Mouse (Mus musculus) spleen, adult 2 months (tissue): ENCODE measurements at regions not wholly inside any gene's neighbourhood (a gene's known extent, or its start where the extent isn't known, plus 50 kb on each side); places are given as distances from the start of the nearest gene placed in this dataset.

ENCODE experiments used
- DNase-seq, 2 experiments: peaks; one replicate each; pipeline versions ENCODE4 v3.0.0 to v3.0.0-alpha.2; 2012 to 2021; ENCODE audit warnings: low spot score in 2 of 2, low read depth in 1 of 2
- H3K27ac ChIP-seq: fragments of 200-500 bp; 2 replicates; pipeline ENCODE4 v1.5.1; 2012; ENCODE audit warnings: low read length, inconsistent platforms; ENCODE audit not compliant: insufficient read depth
- H3K27me3 ChIP-seq: fragments of 200-500 bp; 2 replicates; pipeline ENCODE4 v1.6.1; 2012; ENCODE audit warnings: mild to moderate bottlenecking, moderate library complexity, low read length, inconsistent platforms; ENCODE audit not compliant: control insufficient read depth, insufficient read depth
- H3K36me3 ChIP-seq: fragments of 200-500 bp; 2 replicates; pipeline ENCODE4 v1.6.1; 2012; ENCODE audit warnings: mild to moderate bottlenecking, low read length, inconsistent platforms; ENCODE audit not compliant: control insufficient read depth, insufficient read depth
- H3K4me1 ChIP-seq: fragments of 200-500 bp; 2 replicates; pipeline ENCODE4 v1.6.1; 2011; ENCODE audit warnings: inconsistent platforms; ENCODE audit not compliant: control insufficient read depth, insufficient read depth, insufficient read length
- H3K4me3 ChIP-seq: fragments of 200-500 bp; 2 replicates; pipeline ENCODE4 v1.5.1; 2011; ENCODE audit warnings: mild to moderate bottlenecking, inconsistent platforms; ENCODE audit not compliant: insufficient read depth, insufficient read length; ENCODE audit errors: extremely low read depth
- CTCF ChIP-seq: fragments of 200-500 bp; IDR thresholded peaks from 2 replicates; pipeline ENCODE4 v1.5.1; 2011; ENCODE audit warnings: mild to moderate bottlenecking, inconsistent platforms; ENCODE audit not compliant: insufficient read depth, insufficient read length, insufficient replicate concordance; ENCODE audit errors: extremely low read depth
- POLR2A ChIP-seq: fragments of 200-500 bp; IDR thresholded peaks from 2 replicates; pipeline ENCODE4 v1.6.1; 2011; ENCODE audit warnings: low read depth, low read length, inconsistent platforms
- WGBS: fragments of 180-500 bp; shearing (Covaris S2); methylation state at CpG from one replicate; pipeline ENCODE4 v1.1.7; 2018; 5-methylcytosine and 5-hydroxymethylcytosine counted together

DNA sequence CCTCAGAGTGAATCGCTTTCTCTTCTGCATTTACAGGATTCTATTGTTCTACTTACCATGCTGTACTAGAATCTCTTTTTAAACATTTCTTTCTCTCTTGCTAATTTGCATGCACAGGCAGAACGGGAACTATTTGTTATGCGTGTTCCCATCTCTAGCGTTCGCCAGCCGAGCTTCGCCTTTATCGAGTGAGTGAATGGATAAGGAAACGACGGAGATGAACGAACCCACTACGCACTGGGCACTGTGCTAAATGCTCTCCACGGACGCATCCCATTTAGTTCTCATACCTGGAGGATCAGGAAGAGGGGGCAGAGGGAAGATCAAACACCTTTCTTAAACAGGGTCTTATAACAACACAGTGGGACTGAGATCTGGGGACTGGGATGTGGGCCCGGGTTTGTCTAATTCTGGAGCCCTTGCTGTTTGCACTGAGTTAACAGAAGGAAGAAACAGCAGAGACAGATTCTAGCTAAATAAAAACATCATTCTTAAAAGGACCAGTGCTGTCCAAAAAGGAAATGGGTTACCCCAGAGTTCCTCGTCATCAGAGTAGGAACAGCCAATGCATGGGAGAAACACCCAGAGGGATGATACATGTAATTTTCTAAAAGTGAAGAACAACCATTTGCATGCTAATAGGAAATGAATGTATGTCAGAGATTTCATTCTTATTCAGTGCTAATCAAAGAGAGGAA, 219.1 kb upstream of the Eif4g2 start:
- Histone ChIP-seq H3K36me3 (no peaks in the 10 kb centered on the region), H3K4me1 (no peaks in the 10 kb centered on the region), H3K27ac (no peak overlapping the region), H3K4me3 (no peak overlapping the region), H3K27me3 (no peaks in the 10 kb centered on the region)
- DNase-seq, result no peak
- TF ChIP-seq POLR2A (no peak), CTCF (no peak)
- WGBS, result 85% methylated on average over 16 of the region's 16 CpGs

DNA sequence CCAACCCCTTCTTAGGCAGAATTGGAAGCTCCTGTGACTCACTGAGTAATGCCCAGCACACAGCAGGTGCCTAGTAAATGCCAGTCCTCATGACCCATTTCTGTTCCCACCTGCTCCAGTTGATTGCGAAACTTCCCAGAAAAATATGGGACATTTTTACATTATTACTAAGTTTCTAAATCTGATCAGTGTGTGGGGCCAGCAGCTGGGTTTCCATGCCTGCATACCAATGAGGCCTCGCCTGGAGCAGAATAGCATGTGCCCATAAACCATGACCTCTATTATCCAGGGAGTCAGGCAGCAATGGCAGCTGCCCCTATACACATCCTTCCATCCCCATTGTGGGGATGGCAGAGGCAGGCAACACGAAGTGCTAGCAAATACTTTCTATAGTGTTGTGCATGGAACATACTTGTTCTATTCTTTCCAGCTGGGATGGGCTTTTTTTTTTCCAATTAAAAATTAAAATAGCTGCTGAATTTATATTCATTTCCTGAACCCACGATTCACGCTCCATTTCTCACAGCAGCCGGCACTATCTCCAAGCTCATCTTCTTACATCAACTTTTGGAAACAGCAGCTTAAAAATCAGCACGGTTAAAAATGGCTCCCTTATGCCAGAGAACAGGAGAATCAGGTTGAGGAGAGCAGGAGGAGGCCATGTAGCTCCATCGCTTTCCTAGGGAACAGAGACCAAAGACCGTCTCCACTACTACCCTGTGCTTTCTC, 214.5 kb upstream of the Eif4g2 start:
- no peak overlapping the region for H3K4me3 ChIP-seq
- whole genome bisulfite sequencing, result 89% methylated on average over 9 of the region's 9 CpGs
- H3K27ac ChIP-seq, result no peak overlapping the region
- no peak for TF ChIP-seq POLR2A
- no peak for TF ChIP-seq CTCF
- H3K36me3 ChIP-seq, result no peaks in the 10 kb centered on the region
- H3K4me1 ChIP-seq, result no peaks in the 10 kb centered on the region
- no peak for DNase-seq
- H3K27me3 ChIP-seq, result no peaks in the 10 kb centered on the region

DNA sequence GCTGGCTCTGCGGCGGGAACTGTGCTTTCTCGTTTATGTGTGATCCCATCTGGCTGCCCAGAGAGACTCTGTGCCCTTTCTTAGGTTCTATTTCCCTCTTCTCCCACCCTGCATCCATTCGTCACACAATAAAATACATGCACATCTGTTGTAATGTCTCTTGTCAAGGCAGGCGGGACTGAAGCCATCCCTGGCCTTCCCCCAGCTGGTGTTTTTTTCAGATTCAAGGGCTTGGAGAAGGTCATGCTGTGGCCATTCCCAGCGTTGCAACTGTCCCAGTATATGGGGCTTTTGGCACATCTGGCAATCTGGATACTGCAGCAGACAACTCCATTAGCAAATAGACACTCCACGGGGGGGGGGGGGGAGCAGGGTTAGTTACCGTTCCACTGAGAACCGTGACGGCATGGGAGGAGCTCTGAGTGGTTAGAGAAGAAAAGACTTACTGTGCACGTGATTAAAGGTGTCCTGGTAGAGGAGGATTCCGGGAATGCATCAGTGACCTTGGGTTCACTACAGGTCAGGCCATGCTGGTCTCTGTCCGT, 200.7 kb upstream of the Eif4g2 start:
- no peaks in the 10 kb centered on the region for H3K4me1 ChIP-seq
- H3K27me3 ChIP-seq, result no peaks in the 10 kb centered on the region
- 81% methylated on average over 13 of the region's 13 CpGs for WGBS
- H3K27ac ChIP-seq, result no peak overlapping the region
- no peak for DNase-seq
- TF ChIP-seq POLR2A, result no peak
- TF ChIP-seq CTCF, result no peak
- no peak overlapping the region for H3K4me3 ChIP-seq
- H3K36me3 ChIP-seq, result no peaks in the 10 kb centered on the region

- no peak for DNase-seq
- H3K36me3 ChIP-seq, result no peaks in the 10 kb centered on the region
- no peaks in the 10 kb centered on the region for H3K27me3 ChIP-seq
- WGBS, result 72% methylated on average over 8 of the region's 8 CpGs
- TF ChIP-seq POLR2A (no peak), CTCF (no peak)
- H3K27ac ChIP-seq, result no peak overlapping the region
- no peaks in the 10 kb centered on the region for H3K4me1 ChIP-seq
- no peak overlapping the region for H3K4me3 ChIP-seq
Measured at GRCm38 (mm10) chr7:111282314-111282713, 199.5 kb upstream of the Eif4g2 start.

DNA sequence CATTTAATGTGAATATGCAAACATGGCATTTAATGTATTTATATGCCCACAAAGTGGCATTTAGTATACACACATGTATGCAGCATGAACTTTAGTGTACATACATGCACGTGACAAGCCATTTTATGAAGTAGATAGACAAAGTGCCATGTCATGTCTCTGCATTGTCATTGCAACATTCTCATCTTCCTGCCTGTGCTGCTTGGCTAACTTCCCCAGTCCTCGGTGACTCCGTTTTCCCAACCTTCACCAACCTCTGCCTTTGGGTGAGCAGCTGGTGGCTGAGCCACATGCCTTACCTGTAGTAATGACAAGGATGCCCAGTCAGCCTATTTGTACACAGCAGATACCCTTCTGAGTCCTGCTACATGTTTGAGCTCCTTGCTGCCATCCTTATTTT, 194.9 kb upstream of the Eif4g2 start:
- no peaks in the 10 kb centered on the region for H3K27me3 ChIP-seq
- no peaks in the 10 kb centered on the region for H3K36me3 ChIP-seq
- WGBS, result 78% methylated on average over 3 of the region's 3 CpGs
- no peaks in the 10 kb centered on the region for H3K4me1 ChIP-seq
- DNase-seq, result no peak
- no peak overlapping the region for H3K4me3 ChIP-seq
- no peak overlapping the region for H3K27ac ChIP-seq
- TF ChIP-seq POLR2A, result no peak
- no peak for TF ChIP-seq CTCF

DNA sequence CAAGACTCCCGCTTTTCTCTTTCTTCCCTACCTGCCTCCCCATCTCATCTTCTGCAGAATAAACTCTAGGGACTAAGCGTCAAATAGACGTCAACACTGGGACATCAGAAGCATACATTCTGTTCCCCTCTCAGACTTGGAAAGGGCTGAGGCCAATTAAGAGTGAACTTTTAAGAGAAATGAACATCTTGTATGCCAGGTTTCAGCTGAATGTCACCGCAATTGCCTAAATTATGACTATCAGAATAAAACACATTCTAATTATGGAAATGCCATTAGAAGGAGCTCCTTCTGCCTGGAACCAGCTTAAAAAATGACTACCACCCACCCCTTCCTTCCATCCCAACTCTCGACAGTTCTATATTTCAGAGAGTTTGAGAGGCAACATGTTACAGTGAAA, 191.0 kb upstream of the Eif4g2 start:
- Histone ChIP-seq H3K27ac (no peak overlapping the region), H3K4me3 (no peak overlapping the region), H3K4me1 (no peaks in the 10 kb centered on the region), H3K36me3 (no peaks in the 10 kb centered on the region), H3K27me3 (no peaks in the 10 kb centered on the region)
- TF ChIP-seq POLR2A, result no peak
- 96% methylated on average over 5 of the region's 5 CpGs for WGBS
- no peak for DNase-seq

- H3K4me1 ChIP-seq, result no peaks in the 10 kb centered on the region
- no peak overlapping the region for H3K4me3 ChIP-seq
- H3K36me3 ChIP-seq, result no peaks in the 10 kb centered on the region
- no peaks in the 10 kb centered on the region for H3K27me3 ChIP-seq
- DNase-seq, result no peak
- 91% methylated on average over 4 of the region's 4 CpGs for WGBS
- TF ChIP-seq POLR2A, result no peak
- no peak for TF ChIP-seq CTCF
- no peak overlapping the region for H3K27ac ChIP-seq
Measured at GRCm38 (mm10) chr7:111270874-111271273, 188.0 kb upstream of the Eif4g2 start.
